Mouse (Mus musculus) gastrocnemius, adult 2 months (tissue): ENCODE data around the gene Fzd4. TPM values are rescaled to one million over a fixed set of nuclear protein-coding genes. Genes with fewer than 3 reads are reported as not detected.

Experiments used
- DNase-seq: peaks from one replicate; pipeline ENCODE4 v3.0.0; 2022
- H3K27ac ChIP-seq: fragments of 200-600 bp; 2 replicates; pipeline ENCODE4 v1.8.1; 2022; ENCODE audit warnings: mild to moderate bottlenecking
- H3K4me3 ChIP-seq: fragments of 200-600 bp; 2 replicates; pipeline ENCODE4 v1.8.1; 2022; ENCODE audit warnings: mild to moderate bottlenecking, moderate library complexity
- CTCF ChIP-seq: fragments of 200-600 bp; IDR thresholded peaks from 2 replicates; pipeline ENCODE4 v1.8.1; 2022; ENCODE audit warnings: antibody characterized with exemption, mild to moderate bottlenecking, moderate library complexity
- intact Hi-C: fragments of 180-260 bp; cut with DNase I; formaldehyde crosslinking; loops from one replicate; pipeline ENCODE4 v1.15.1; 2025
- total RNA-seq, 2 experiments: library from RNA; stranded (reverse); gene quantifications; 2 replicates each; pipeline ENCODE4 v1.2.3; 2021

Fzd4 gene
- total RNA-seq, 2 experiments from 2014 or later, result 30.6 to 32.4 TPM

DNA sequence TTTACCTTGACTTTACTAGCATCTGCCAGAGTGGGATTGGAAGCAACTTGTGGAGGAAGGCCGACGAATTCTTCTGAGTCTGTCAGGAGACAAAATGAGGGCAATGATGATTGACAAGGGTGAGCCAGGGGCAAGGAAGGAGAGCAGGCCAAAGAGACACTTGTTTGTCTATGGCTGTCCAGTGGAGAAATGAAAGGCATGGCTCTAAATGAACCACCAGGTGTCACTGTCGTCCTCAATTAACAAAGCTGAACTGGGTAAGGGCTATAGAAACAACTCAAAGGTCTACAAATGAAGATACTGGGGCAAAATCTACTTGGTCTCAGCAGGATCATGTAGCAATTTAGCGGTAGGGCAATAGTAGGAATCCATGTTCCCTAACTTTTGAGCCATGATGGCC is 33.4 kb downstream of the Fzd4 start:
- intact Hi-C loops, result no loop called here
- Histone ChIP-seq H3K4me3 (no peak overlapping the region), H3K27ac (no peak overlapping the region)
- peak; percentile 80 for TF ChIP-seq CTCF
- DNase-seq, result peak; percentile 53

DNA sequence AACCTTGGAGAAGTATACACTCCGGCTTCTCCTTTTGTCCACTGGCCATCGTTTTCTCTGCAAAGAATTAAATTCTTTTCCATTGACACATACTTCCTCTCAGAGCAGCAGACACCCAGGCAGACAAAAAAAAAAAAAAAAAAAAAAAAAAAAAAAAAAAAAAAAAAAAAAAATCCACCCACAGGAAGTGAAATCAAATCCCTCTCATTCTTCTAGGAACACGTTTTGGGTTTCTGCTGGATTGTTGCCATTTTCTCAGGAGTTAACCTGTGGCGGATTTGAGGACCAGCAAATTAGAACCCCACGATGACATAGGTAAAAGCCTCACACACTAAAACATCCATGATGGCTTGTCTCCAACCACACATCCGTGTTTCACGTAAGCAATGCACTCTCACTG is 37.1 kb downstream of the Fzd4 start:
- intact Hi-C loops, result no loop called here

DNA sequence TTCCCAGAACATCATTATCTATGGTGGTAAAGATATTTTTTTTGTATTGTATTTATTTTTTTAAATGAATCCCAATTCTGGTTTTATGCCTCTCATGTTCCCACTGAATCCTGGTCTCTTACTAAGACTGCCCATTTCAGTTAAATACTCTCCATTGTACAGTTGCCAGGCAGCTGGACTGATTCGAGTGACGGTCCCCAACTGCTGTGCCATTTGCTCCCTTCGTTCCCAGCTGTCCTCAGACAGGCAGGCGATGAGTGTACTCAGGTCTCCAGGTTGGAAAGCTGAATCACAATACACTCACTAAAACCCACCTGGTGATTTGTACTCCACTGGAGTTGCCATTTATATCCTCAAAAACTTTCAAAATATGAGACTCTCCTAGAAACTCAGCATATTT is 38.1 kb downstream of the Fzd4 start:
- H3K4me3 ChIP-seq, result no peak overlapping the region
- no peak for TF ChIP-seq CTCF
- H3K27ac ChIP-seq, result 0 out of 2 replicates have a peak overlapping the region, but pooled peaks have one; percentile 10
- DNase-seq, result no peak
- intact Hi-C loops, result no loop called here

More for the DNA sequence above, 37.1 kb downstream of the Fzd4 start:
- Histone ChIP-seq H3K4me3 (no peak overlapping the region), H3K27ac (no peak overlapping the region)
- no peak for DNase-seq
- TF ChIP-seq CTCF, result no peak

DNA sequence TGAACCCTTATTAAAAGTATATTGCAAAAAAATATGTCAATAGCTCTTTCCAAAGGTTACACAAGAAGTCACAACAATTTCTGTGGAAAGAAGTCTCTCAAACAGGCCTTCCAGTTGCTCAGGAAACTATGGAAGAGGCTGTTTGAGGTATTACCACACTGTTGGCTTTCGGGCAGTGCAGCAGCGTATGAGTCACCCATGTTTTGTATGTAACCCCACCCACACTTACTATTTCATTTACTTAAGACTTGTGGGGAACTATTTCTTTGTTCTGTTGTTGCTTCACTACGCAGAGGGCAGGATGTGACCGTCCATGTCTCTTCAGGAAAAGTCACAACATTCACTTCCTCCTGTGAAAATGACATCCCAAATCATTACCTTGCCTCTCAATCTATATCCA is 41.0 kb downstream of the Fzd4 start:
- DNase-seq, result no peak
- intact Hi-C loops, result no loop called here
- TF ChIP-seq CTCF, result no peak
- no peak overlapping the region; the same call in 1 of the 2 replicates for H3K27ac ChIP-seq
- no peak overlapping the region for H3K4me3 ChIP-seq

DNA sequence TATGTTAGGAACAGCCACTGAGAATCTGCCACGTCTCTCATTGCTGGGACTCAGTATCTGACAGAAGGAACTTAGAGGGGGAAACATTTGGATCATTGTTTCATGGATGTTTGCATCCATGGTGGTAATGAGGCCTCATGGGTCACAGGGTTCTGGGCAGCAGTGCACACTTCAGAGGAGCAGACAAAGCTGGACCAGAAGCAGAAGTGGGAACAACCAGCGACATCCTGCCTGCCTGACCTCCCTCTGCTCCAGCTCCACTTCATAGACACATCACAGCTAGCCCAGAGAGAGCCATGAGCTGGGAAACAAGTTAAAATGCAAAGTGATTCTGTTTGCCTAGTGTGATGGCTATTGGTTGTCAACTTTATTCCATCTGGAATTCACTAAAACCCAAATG is 46.2 kb downstream of the Fzd4 start:
- intact Hi-C loops, result no loop called here
- Histone ChIP-seq H3K27ac (no peak overlapping the region), H3K4me3 (no peak overlapping the region)
- no peak for TF ChIP-seq CTCF
- DNase-seq, result no peak

DNA sequence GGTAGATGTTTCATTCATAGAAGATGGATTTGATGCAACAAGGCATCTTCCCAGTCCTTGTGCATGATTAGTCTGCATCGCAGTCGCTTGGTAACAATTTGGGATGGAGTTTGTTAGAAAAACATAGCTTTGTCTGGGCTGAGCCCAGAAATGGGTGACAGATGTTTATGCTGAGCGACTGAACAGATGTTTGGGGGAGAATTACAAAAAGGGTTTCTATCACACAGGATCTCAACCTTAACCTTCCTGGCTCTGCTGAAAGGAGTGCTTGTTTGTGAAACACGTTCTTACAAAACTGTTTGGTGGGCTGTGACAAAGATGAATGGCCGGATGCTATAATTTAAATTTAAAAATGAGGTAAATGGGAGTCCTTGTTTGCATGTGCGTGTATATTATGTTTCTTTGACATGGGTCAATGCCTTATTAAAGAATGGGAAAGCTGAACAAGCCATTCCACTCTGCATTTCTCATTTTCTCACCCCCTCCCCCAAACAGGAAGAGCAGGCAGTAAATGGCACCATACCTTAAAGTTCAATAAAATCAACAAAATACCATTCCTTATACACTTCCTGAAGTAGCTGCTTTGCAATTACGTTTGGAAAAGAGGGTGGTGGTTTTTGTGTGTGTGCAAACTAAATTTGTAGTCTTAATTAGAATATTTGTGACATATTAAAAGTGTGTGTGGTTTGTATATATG is 52.4 kb downstream of the Fzd4 start:
- Histone ChIP-seq H3K4me3 (no peak overlapping the region), H3K27ac (no peak overlapping the region)
- no peak for TF ChIP-seq CTCF
- intact Hi-C loops, result no loop called here
- DNase-seq, result no peak

DNA sequence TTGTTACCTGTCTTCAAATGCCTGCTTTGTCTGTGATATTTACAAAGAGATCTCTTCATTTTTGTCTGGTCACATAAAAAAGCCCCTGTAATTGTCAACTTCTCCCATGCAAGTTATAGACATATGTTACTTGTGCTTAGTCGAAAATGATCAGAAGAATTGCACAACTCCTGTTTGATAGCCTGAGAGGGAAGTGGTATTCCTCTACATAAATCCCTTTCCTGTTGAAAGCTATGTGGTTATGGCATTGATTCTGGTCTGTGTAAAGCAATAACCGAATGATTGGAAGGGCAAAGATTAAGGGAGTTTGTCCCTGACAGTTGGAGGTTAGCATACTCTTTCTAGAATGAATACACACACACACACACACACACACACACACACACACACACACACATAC is 55.5 kb downstream of the Fzd4 start:
- no peak overlapping the region for H3K27ac ChIP-seq
- no peak for TF ChIP-seq CTCF
- H3K4me3 ChIP-seq, result no peak overlapping the region
- intact Hi-C loops, result no loop called here
- no peak for DNase-seq

DNA sequence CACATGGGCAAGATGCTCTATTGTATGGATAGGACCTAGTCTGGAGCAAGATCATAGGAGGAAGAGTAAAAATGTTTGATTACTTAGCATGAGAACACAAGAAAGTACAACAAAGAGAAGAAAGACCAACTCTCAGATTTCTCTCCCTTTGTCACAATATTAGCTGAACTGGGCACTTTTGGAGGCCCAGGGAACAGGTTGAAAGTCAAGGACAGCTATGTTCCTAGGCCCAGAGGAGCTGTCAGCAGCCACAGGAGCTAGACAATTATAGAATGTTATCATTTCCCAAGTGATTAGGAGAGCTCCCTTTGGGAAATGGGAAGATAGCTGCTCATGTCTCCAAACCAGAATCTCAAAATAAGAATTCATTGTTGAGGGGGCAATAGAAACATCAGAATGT is 56.8 kb downstream of the Fzd4 start:
- intact Hi-C loops, result no loop called here
- no peak for DNase-seq
- no peak for TF ChIP-seq CTCF
- H3K4me3 ChIP-seq, result no peak overlapping the region
- H3K27ac ChIP-seq, result peak overlapping the region; percentile 24; the same call in 1 of the 2 replicates

DNA sequence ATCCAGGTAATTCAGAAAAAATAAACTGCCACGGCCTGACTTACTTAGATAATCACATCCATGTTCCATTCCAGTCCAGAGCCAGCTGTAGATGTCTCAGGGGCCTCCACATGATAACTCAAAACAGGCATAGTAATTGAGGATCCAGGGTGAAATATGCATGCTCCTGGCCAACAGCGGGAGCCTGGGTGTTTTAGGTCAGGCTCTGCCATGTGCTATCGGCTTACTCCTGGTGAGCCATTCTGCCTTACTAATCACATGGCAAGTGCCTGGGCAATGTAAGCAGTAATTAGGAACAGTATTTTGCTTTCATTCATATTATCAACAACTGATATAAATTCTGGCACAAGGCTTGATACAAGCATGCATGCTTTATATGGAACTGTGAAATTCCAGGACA is 57.2 kb downstream of the Fzd4 start:
- H3K4me3 ChIP-seq, result no peak overlapping the region
- TF ChIP-seq CTCF, result no peak
- 0 out of 2 replicates have a peak overlapping the region, but pooled peaks have one; percentile 24 for H3K27ac ChIP-seq
- intact Hi-C loops, result no loop called here
- DNase-seq, result peak; percentile 31

Other genes starting within 250 kb of the Fzd4 start
- gene Tmem135, start 133 bp upstream of the Fzd4 start, total RNA-seq, result 10 to 100 TPM; 13.2 to 19.6 TPM
- 10 to 100 TPM; 40.4 to 72.1 TPM for gene Prss23, start 122.8 kb downstream of the Fzd4 start, total RNA-seq
- gene Me3, start 228.0 kb downstream of the Fzd4 start, total RNA-seq, result 100 to 1,000 TPM; 117 to 126 TPM